Mouse (Mus musculus): ENCODE measurements around the gene Hmcn2.

The Hmcn2 gene

GRCm38 (mm10) chr2:31449441-31449815 lies 135.2 kb downstream of the Hmcn2 start:
- DNase-seq (ENCODE audit: low read depth, low spot score): no peak
- Histone ChIP-seq H3K27me3 (ENCODE audit: control insufficient read depth, insufficient read depth, low read length, poor library complexity, severe bottlenecking) (no peaks in the 10 kb centered on the region), H3K36me3 (ENCODE audit: control insufficient read depth, insufficient read depth, low read length, poor library complexity, severe bottlenecking) (no peaks in the 10 kb centered on the region)

- DNase-seq (ENCODE audit: low read depth, low spot score): no peak
- H3K27me3 ChIP-seq (ENCODE audit: control insufficient read depth, insufficient read depth, low read length, poor library complexity, severe bottlenecking): no peaks in the 10 kb centered on the region
- no peaks in the 10 kb centered on the region for H3K36me3 ChIP-seq (ENCODE audit: control insufficient read depth, insufficient read depth, low read length, poor library complexity, severe bottlenecking)
These were observed 135.7 kb downstream of the Hmcn2 start for GRCm38 (mm10) chr2:31449902-31450301.

- H3K36me3 ChIP-seq (ENCODE audit: control insufficient read depth, insufficient read depth, low read length, poor library complexity, severe bottlenecking): no peaks in the 10 kb centered on the region
- no peaks in the 10 kb centered on the region for H3K27me3 ChIP-seq (ENCODE audit: control insufficient read depth, insufficient read depth, low read length, poor library complexity, severe bottlenecking)
- DNase-seq (ENCODE audit: low read depth, low spot score): no peak
These were observed 136.4 kb downstream of the Hmcn2 start for GRCm38 (mm10) chr2:31450661-31451060.

GRCm38 (mm10) chr2:31451530-31451929 lies 137.3 kb downstream of the Hmcn2 start:
- Histone ChIP-seq H3K36me3 (ENCODE audit: control insufficient read depth, insufficient read depth, low read length, poor library complexity, severe bottlenecking) (no peaks in the 10 kb centered on the region), H3K27me3 (ENCODE audit: control insufficient read depth, insufficient read depth, low read length, poor library complexity, severe bottlenecking) (no peaks in the 10 kb centered on the region)
- no peak for DNase-seq (ENCODE audit: low read depth, low spot score)

DNA sequence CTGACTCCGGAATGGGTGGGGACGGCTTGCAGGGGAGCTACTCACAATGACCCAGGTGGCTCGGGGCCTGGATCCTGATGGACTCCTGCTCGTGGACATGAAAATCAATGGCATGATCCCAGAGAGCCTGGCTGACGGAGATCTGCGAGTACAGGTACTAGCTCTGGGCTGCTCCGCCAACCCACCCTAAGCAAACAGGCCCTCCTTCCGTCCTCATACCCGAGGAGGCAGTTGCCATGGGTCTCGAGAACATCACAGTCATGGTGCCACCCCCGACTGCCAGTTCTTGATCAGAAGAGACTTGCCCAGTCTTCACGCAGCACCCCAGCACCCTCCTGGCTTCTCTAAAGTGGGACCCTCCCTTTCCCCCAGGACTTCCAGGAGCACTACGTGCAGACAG lies 138.8 kb downstream of the Hmcn2 start:
- DNase-seq (ENCODE audit: low read depth, low spot score): no peak
- H3K27me3 ChIP-seq (ENCODE audit: control insufficient read depth, insufficient read depth, low read length, poor library complexity, severe bottlenecking): no peaks in the 10 kb centered on the region
- no peaks in the 10 kb centered on the region for H3K36me3 ChIP-seq (ENCODE audit: control insufficient read depth, insufficient read depth, low read length, poor library complexity, severe bottlenecking)

GRCm38 (mm10) chr2:31453559-31454177 lies 139.5 kb downstream of the Hmcn2 start:
- no peaks in the 10 kb centered on the region for H3K27me3 ChIP-seq (ENCODE audit: control insufficient read depth, insufficient read depth, low read length, poor library complexity, severe bottlenecking)
- DNase-seq (ENCODE audit: low read depth, low spot score): no peak
- no peaks in the 10 kb centered on the region for H3K36me3 ChIP-seq (ENCODE audit: control insufficient read depth, insufficient read depth, low read length, poor library complexity, severe bottlenecking)

DNA sequence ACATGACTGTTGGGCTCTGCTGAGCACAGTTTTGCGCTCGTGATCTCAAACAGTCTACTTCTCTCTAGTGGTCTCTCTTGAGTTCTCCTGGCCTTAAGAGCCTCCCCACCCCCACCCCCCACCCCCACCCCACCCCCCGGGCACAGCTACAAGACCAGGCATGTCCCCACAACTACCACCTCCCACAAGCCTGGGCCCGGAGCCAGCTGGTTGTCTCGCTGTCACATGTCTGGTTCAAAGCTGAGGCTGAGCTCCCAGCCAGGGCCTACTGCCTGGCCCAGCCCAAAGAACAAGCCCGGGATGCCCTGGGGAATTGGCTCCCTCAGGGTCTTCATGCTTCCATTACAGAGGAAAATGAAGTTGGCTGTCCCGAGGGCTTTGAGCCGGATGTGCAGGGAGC lies 140.1 kb downstream of the Hmcn2 start:
- H3K27me3 ChIP-seq (ENCODE audit: control insufficient read depth, insufficient read depth, low read length, poor library complexity, severe bottlenecking): no peaks in the 10 kb centered on the region
- no peak for DNase-seq (ENCODE audit: low read depth, low spot score)
- H3K36me3 ChIP-seq (ENCODE audit: control insufficient read depth, insufficient read depth, low read length, poor library complexity, severe bottlenecking): no peaks in the 10 kb centered on the region

- Histone ChIP-seq H3K36me3 (ENCODE audit: control insufficient read depth, insufficient read depth, low read length, poor library complexity, severe bottlenecking) (no peaks in the 10 kb centered on the region), H3K27me3 (ENCODE audit: control insufficient read depth, insufficient read depth, low read length, poor library complexity, severe bottlenecking) (no peaks in the 10 kb centered on the region)
- peak; percentile 79 for DNase-seq (ENCODE audit: low read depth, low spot score)
These were observed 141.2 kb downstream of the Hmcn2 start for GRCm38 (mm10) chr2:31455418-31455817.

- no peaks in the 10 kb centered on the region for H3K27me3 ChIP-seq (ENCODE audit: control insufficient read depth, insufficient read depth, low read length, poor library complexity, severe bottlenecking)
- no peak for DNase-seq (ENCODE audit: low read depth, low spot score)
These were observed 144.2 kb downstream of the Hmcn2 start for GRCm38 (mm10) chr2:31458460-31458859.

DNA sequence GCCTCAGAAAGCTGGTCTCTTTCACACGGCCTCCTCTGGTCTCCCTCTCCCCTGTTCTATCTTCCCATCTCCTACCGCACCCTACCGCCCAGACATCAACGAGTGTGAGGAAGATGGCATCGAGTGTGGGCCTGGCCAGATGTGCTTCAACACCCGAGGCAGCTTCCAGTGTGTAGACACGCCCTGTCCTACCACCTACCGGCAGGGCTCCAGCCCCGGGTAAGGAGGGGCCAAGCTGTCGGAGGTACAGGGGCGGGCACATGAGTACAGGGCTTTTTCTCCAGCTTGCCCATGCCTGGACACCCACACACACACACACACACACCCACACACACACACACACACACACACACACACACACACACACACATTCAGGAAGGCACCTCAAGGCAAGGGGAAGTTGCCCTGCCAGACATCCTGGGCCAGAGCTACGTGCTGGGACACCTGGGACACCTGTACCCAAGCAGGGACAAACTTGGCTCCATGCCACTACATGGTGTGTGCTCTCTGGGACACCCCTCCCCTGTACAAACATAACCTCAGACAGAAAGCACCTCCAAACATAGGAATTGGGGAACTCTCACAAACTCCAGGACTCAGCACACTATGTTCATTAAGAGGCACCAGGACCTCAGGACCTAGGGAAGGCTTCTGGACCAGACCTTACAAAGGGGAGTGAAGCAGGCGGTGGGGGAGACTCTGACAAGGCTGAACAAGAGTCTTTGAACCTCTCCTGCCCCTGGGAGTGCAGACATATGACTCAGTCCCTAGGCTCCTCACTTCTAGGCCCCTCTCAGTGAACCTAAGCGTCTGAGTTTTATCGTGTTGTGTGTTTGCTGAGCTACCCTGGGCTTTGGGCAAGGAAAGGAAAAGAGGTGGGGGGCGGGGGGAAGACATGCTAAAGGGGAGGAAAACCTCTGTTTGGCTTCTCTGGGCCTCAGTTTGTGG lies 145.0 kb downstream of the Hmcn2 start:
- DNase-seq (ENCODE audit: low read depth, low spot score): peak; percentile 62
- Histone ChIP-seq H3K36me3 (ENCODE audit: control insufficient read depth, insufficient read depth, low read length, poor library complexity, severe bottlenecking) (no peaks in the 10 kb centered on the region), H3K27me3 (ENCODE audit: control insufficient read depth, insufficient read depth, low read length, poor library complexity, severe bottlenecking) (no peaks in the 10 kb centered on the region)

More at GRCm38 (mm10) chr2:31458460-31458859, 144.2 kb downstream of the Hmcn2 start:
- H3K36me3 ChIP-seq (ENCODE audit: control insufficient read depth, insufficient read depth, low read length, poor library complexity, severe bottlenecking): no peaks in the 10 kb centered on the region

GRCm38 (mm10) chr2:31460025-31460571 lies 145.9 kb downstream of the Hmcn2 start:
- Histone ChIP-seq H3K36me3 (ENCODE audit: control insufficient read depth, insufficient read depth, low read length, poor library complexity, severe bottlenecking) (no peaks in the 10 kb centered on the region), H3K27me3 (ENCODE audit: control insufficient read depth, insufficient read depth, low read length, poor library complexity, severe bottlenecking) (no peaks in the 10 kb centered on the region)
- DNase-seq (ENCODE audit: low read depth, low spot score): peak; percentile 72

DNA sequence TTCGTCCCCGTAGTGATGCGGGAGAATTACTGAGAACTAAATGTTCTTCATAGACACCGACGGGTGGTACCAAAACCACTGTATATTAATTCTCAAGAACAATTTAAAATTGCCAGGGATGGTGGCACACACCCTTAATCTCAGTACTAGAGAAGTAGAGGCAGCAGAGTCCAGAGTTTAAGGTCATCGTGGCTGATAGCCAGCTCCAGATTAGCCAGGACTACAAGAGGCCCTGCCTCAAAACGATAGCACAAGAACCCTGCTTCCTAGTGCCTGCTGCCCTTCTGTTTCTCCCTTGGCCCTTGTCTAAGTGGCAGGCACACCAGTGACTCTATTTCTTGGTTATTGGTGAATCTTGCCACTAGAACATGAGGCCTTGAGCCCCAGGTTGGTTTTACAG lies 146.7 kb downstream of the Hmcn2 start:
- Histone ChIP-seq H3K36me3 (ENCODE audit: control insufficient read depth, insufficient read depth, low read length, poor library complexity, severe bottlenecking) (no peaks in the 10 kb centered on the region), H3K27me3 (ENCODE audit: control insufficient read depth, insufficient read depth, low read length, poor library complexity, severe bottlenecking) (no peaks in the 10 kb centered on the region)
- DNase-seq (ENCODE audit: low read depth, low spot score): no peak

GRCm38 (mm10) chr2:31462051-31462450 lies 147.8 kb downstream of the Hmcn2 start:
- no peak for DNase-seq (ENCODE audit: low read depth, low spot score)
- H3K27me3 ChIP-seq (ENCODE audit: control insufficient read depth, insufficient read depth, low read length, poor library complexity, severe bottlenecking): no peaks in the 10 kb centered on the region
- H3K36me3 ChIP-seq (ENCODE audit: control insufficient read depth, insufficient read depth, low read length, poor library complexity, severe bottlenecking): no peaks in the 10 kb centered on the region

- H3K36me3 ChIP-seq (ENCODE audit: control insufficient read depth, insufficient read depth, low read length, poor library complexity, severe bottlenecking): no peaks in the 10 kb centered on the region
- DNase-seq (ENCODE audit: low read depth, low spot score): no peak
These were observed 149.0 kb downstream of the Hmcn2 start for GRCm38 (mm10) chr2:31463253-31463652.

More at GRCm38 (mm10) chr2:31463253-31463652, 149.0 kb downstream of the Hmcn2 start:
- no peaks in the 10 kb centered on the region for H3K27me3 ChIP-seq (ENCODE audit: control insufficient read depth, insufficient read depth, low read length, poor library complexity, severe bottlenecking)

Data from splenic B cell, adult 2 months (primary cell).